Mouse (Mus musculus) MEL (cell line): ENCODE measurements at regions not wholly inside any gene's neighbourhood (a gene's known extent, or its start where the extent isn't known, plus 50 kb on each side); places are given as distances from the start of the nearest gene placed in this dataset.

Source experiments
- DNase-seq: peaks from one replicate; pipeline ENCODE4 v3.0.0; 2011; ENCODE audit warnings: low read depth, low spot score
- H3K27ac ChIP-seq: 2 replicates; pipeline ENCODE4 v1.5.1; 2012; ENCODE audit warnings: low read depth, mild to moderate bottlenecking, control low read depth, low read length, moderate library complexity; ENCODE audit not compliant: control insufficient read depth
- H3K27me3 ChIP-seq, 2 experiments: fragments of 150-350 bp in 1 of 2; sonication (generic) in 1 of 2; 2 replicates each; pipeline ENCODE4 v1.6.1; 2012; ENCODE audit warnings: low read length in 2 of 2, mild to moderate bottlenecking in 2 of 2, improper control_type of control experiment in 1 of 2, moderate library complexity in 1 of 2; ENCODE audit not compliant: insufficient read depth in 2 of 2, control insufficient read depth in 1 of 2
- H3K36me3 ChIP-seq, 2 experiments: 2 replicates each; pipeline ENCODE4 v1.6.1; 2012 to 2014; ENCODE audit warnings: low read length in 2 of 2, improper control_type of control experiment in 1 of 2, inconsistent platforms in 1 of 2, mild to moderate bottlenecking in 1 of 2; ENCODE audit not compliant: insufficient read depth in 2 of 2, control insufficient read depth in 1 of 2
- H3K4me1 ChIP-seq, 2 experiments: fragments of 150-350 bp in 1 of 2; sonication (generic) in 1 of 2; 2 replicates each; pipeline ENCODE4 v1.6.1; 2012; ENCODE audit warnings: low read length in 2 of 2, improper control_type of control experiment in 1 of 2, mild to moderate bottlenecking in 1 of 2; ENCODE audit not compliant: insufficient read depth in 2 of 2, control insufficient read depth in 1 of 2
- H3K4me3 ChIP-seq, 2 experiments: fragments of 150-350 bp in 1 of 2; sonication (generic) in 1 of 2; 2 replicates each; pipeline ENCODE4 v1.5.1; 2012; ENCODE audit warnings: low read depth in 2 of 2, low read length in 2 of 2, mild to moderate bottlenecking in 2 of 2, moderate library complexity in 2 of 2, control low read depth in 1 of 2, improper control_type of control experiment in 1 of 2; ENCODE audit not compliant: control insufficient read depth in 1 of 2, insufficient read depth in 1 of 2
- H3K79me2 ChIP-seq: 2 replicates; pipeline ENCODE4 v1.6.1; 2012; ENCODE audit warnings: mild to moderate bottlenecking, low read length, moderate library complexity; ENCODE audit not compliant: control insufficient read depth, poor library complexity, insufficient read depth
- H3K9ac ChIP-seq: 2 replicates; pipeline ENCODE4 v1.6.1; 2012; ENCODE audit warnings: low read depth, mild to moderate bottlenecking, control low read depth, low read length, moderate library complexity; ENCODE audit not compliant: control insufficient read depth, poor library complexity, severe bottlenecking
- H3K9me3 ChIP-seq: fragments of 150-350 bp; sonication (generic); replicated peaks from 2 replicates; pipeline ENCODE4 v1.6.1; 2012; ENCODE audit warnings: mild to moderate bottlenecking, low read length, improper control_type of control experiment, moderate library complexity; ENCODE audit not compliant: insufficient read depth
- CTCF ChIP-seq, 3 experiments: IDR thresholded peaks in 2 of 3; conservative IDR thresholded peaks in 1 of 3; 2 replicates each; pipeline ENCODE4 v1.5.1; 2011 to 2012; ENCODE audit warnings: low read length in 3 of 3, low read depth in 2 of 3, mild to moderate bottlenecking in 2 of 3, improper control_type of control experiment in 1 of 3, inconsistent platforms in 1 of 3, mixed read lengths in 1 of 3, moderate library complexity in 1 of 3; ENCODE audit not compliant: control insufficient read depth in 1 of 3, insufficient read depth in 1 of 3, poor library complexity in 1 of 3, severe bottlenecking in 1 of 3
- E2F4 ChIP-seq: IDR thresholded peaks from 2 replicates; pipeline ENCODE4 v1.6.1; 2011; ENCODE audit warnings: low read depth, low read length, improper control_type of control experiment, borderline replicate concordance
- ELF1 ChIP-seq: IDR thresholded peaks from 2 replicates; pipeline ENCODE4 v1.6.1; 2014; ENCODE audit warnings: low read depth, mild to moderate bottlenecking, inconsistent platforms, low read length, improper control_type of control experiment, moderate library complexity
- ETS1 ChIP-seq: IDR thresholded peaks from 2 replicates; pipeline ENCODE4 v1.6.1; 2012; ENCODE audit warnings: low read depth, mild to moderate bottlenecking, inconsistent platforms, low read length, improper control_type of control experiment, moderate library complexity
- GABPA ChIP-seq: IDR thresholded peaks from 2 replicates; pipeline ENCODE4 v1.6.1; 2012; ENCODE audit warnings: low read depth, mild to moderate bottlenecking, inconsistent platforms, low read length, improper control_type of control experiment, moderate library complexity
- JUND ChIP-seq: IDR thresholded peaks from 2 replicates; pipeline ENCODE4 v1.6.1; 2011; ENCODE audit warnings: low read depth, mild to moderate bottlenecking, improper control_type of control experiment, low read length
- MAFK ChIP-seq: IDR thresholded peaks from 2 replicates; pipeline ENCODE4 v1.6.1; 2011; ENCODE audit warnings: low read depth, mild to moderate bottlenecking, low read length, improper control_type of control experiment, borderline replicate concordance
- MAX ChIP-seq: IDR thresholded peaks from 2 replicates; pipeline ENCODE4 v1.6.1; 2011; ENCODE audit warnings: low read length, improper control_type of control experiment
- MAZ ChIP-seq: IDR thresholded peaks from 2 replicates; pipeline ENCODE4 v1.6.1; 2012; ENCODE audit warnings: low read depth, mild to moderate bottlenecking, inconsistent platforms, low read length, improper control_type of control experiment
- MEF2A ChIP-seq: IDR thresholded peaks from 2 replicates; pipeline ENCODE4 v1.6.1; 2014; ENCODE audit warnings: low read depth, mild to moderate bottlenecking, inconsistent platforms, low read length, improper control_type of control experiment; ENCODE audit not compliant: poor library complexity, insufficient replicate concordance, severe bottlenecking; ENCODE audit errors: extremely low read depth
- MXI1 ChIP-seq: IDR thresholded peaks from 2 replicates; pipeline ENCODE4 v1.6.1; 2011; ENCODE audit warnings: mild to moderate bottlenecking, low read depth, low read length, improper control_type of control experiment
- MYB ChIP-seq: IDR thresholded peaks from 2 replicates; pipeline ENCODE4 v1.6.1; 2011; ENCODE audit warnings: mild to moderate bottlenecking, low read depth, low read length, improper control_type of control experiment
- MYC ChIP-seq: IDR thresholded peaks from 2 replicates; pipeline ENCODE4 v1.6.1; 2011; ENCODE audit warnings: low read depth, mild to moderate bottlenecking, low read length, improper control_type of control experiment, moderate library complexity
- NRF1 ChIP-seq: IDR thresholded peaks from 2 replicates; pipeline ENCODE4 v1.6.1; 2014; ENCODE audit warnings: low read depth, mild to moderate bottlenecking, inconsistent platforms, low read length, improper control_type of control experiment, moderate library complexity; ENCODE audit not compliant: poor library complexity, insufficient read depth, severe bottlenecking
- POLR2A ChIP-seq, 2 experiments: IDR thresholded peaks; 2 replicates each; pipeline ENCODE4 v1.6.1; 2011 to 2012; ENCODE audit warnings: low read length in 2 of 2, mild to moderate bottlenecking in 2 of 2, control low read depth in 1 of 2, improper control_type of control experiment in 1 of 2, low read depth in 1 of 2, moderate library complexity in 1 of 2; ENCODE audit not compliant: control insufficient read depth in 1 of 2, insufficient read depth in 1 of 2, poor library complexity in 1 of 2
- POLR2AphosphoS2 ChIP-seq: IDR thresholded peaks from 2 replicates; pipeline ENCODE4 v1.6.1; 2011; ENCODE audit warnings: low read length, improper control_type of control experiment
- RAD21 ChIP-seq: IDR thresholded peaks from 2 replicates; pipeline ENCODE4 v1.6.1; 2011; ENCODE audit warnings: mild to moderate bottlenecking, low read depth, low read length, improper control_type of control experiment
- RCOR1 ChIP-seq: IDR thresholded peaks from 2 replicates; pipeline ENCODE4 v1.6.1; 2012; ENCODE audit warnings: low read depth, mild to moderate bottlenecking, inconsistent platforms, low read length, improper control_type of control experiment
- SIN3A ChIP-seq: IDR thresholded peaks from 2 replicates; pipeline ENCODE4 v1.6.1; 2012; ENCODE audit warnings: low read length, improper control_type of control experiment, inconsistent platforms
- SMC3 ChIP-seq: IDR thresholded peaks from 2 replicates; pipeline ENCODE4 v1.6.1; 2011; ENCODE audit warnings: low read depth, low read length, improper control_type of control experiment
- TBP ChIP-seq: IDR thresholded peaks from 2 replicates; pipeline ENCODE4 v1.8.0; 2011; ENCODE audit warnings: low read depth, low read length, improper control_type of control experiment
- UBTF ChIP-seq: IDR thresholded peaks from 2 replicates; pipeline ENCODE4 v1.6.1; 2012; ENCODE audit warnings: low read depth, mild to moderate bottlenecking, inconsistent platforms, low read length, improper control_type of control experiment, moderate library complexity, borderline replicate concordance; ENCODE audit not compliant: insufficient read depth
- USF1 ChIP-seq: IDR thresholded peaks from 2 replicates; pipeline ENCODE4 v1.6.1; 2014; ENCODE audit warnings: low read depth, mild to moderate bottlenecking, inconsistent platforms, low read length, improper control_type of control experiment, moderate library complexity
- USF2 ChIP-seq, 2 experiments: IDR thresholded peaks; 2 replicates each; pipeline ENCODE4 v1.6.1; 2011 to 2012; ENCODE audit warnings: improper control_type of control experiment in 2 of 2, low read length in 2 of 2, borderline replicate concordance in 1 of 2, inconsistent platforms in 1 of 2, low read depth in 1 of 2, mild to moderate bottlenecking in 1 of 2; ENCODE audit not compliant: insufficient read depth in 1 of 2
- ZC3H11A ChIP-seq: IDR thresholded peaks from 2 replicates; pipeline ENCODE4 v1.6.1; 2012; ENCODE audit warnings: low read depth, mild to moderate bottlenecking, inconsistent platforms, low read length, improper control_type of control experiment
- ZMIZ1 ChIP-seq: IDR thresholded peaks from 2 replicates; pipeline ENCODE4 v1.6.1; 2012; ENCODE audit warnings: low read depth, mild to moderate bottlenecking, inconsistent platforms, low read length, improper control_type of control experiment, moderate library complexity
- ZNF384 ChIP-seq: IDR thresholded peaks from 2 replicates; pipeline ENCODE4 v1.6.1; 2012; ENCODE audit warnings: low read depth, mild to moderate bottlenecking, inconsistent platforms, low read length, improper control_type of control experiment

GRCm38 (mm10) chr6:51170414-51170813, 262.1 kb upstream of the Nfe2l3 start:
- no peaks in the 10 kb centered on the region; a peak in 1 of 4 replicates for H3K4me1 ChIP-seq
- no peaks in the 10 kb centered on the region for H3K36me3 ChIP-seq
- no peaks in the 10 kb centered on the region for H3K27me3 ChIP-seq
- no peaks in the 10 kb centered on the region for H3K79me2 ChIP-seq
- H3K4me3 ChIP-seq: no peak overlapping the region
- no peak overlapping the region for H3K27ac ChIP-seq
- DNase-seq: peak; percentile 52
- no peaks in the 10 kb centered on the region for H3K9me3 ChIP-seq
- no peak overlapping the region for H3K9ac ChIP-seq
- peak; percentile 59 for TF ChIP-seq SMC3
- no peak for TF ChIP-seq USF1
- TF ChIP-seq RAD21: peak; percentile 28
- no peak for TF ChIP-seq JUND
- TF ChIP-seq MAZ: no peak
- 0 out of 2 replicates have a peak, but pooled peaks have one; percentile 34 for TF ChIP-seq MYC
- TF ChIP-seq SIN3A: no peak
- peak; percentile 56 to 63 (median 59) for TF ChIP-seq CTCF (IDR thresholded peaks at IDR 0.05 in 2 of 3, conservative IDR thresholded peaks at IDR 0.05 in 1 of 3; ENCODE audit: control insufficient read depth in 1 of 3, insufficient read depth in 1 of 3, low read depth in 2 of 3, low read length in 3 of 3, poor library complexity in 1 of 3, severe bottlenecking in 1 of 3)
- TF ChIP-seq MAX: peak; percentile 71; the same call in 1 of the 2 replicates
- no peak for TF ChIP-seq POLR2AphosphoS2

- DNase-seq: peak; percentile 25
- Histone ChIP-seq H3K27me3 (no peaks in the 10 kb centered on the region), H3K79me2 (no peaks in the 10 kb centered on the region), H3K9ac (no peak overlapping the region), H3K4me3 (no peak overlapping the region), H3K4me1 (no peaks in the 10 kb centered on the region; a peak in 1 of 4 replicates), H3K9me3 (no peaks in the 10 kb centered on the region), H3K27ac (no peak overlapping the region), H3K36me3 (no peaks in the 10 kb centered on the region)
- no peak for TF ChIP-seq UBTF
- no peak for TF ChIP-seq RCOR1
- no peak for TF ChIP-seq POLR2AphosphoS2
- no peak for TF ChIP-seq MYC
- TF ChIP-seq ZNF384: no peak
- TF ChIP-seq ETS1: no peak
- TF ChIP-seq ZMIZ1: no peak
- no peak for TF ChIP-seq MYB
These were observed 261.6 kb upstream of the Nfe2l3 start for GRCm38 (mm10) chr6:51170871-51171270.

GRCm38 (mm10) chr6:51171761-51172160, 260.7 kb upstream of the Nfe2l3 start:
- Histone ChIP-seq H3K27me3 (no peaks in the 10 kb centered on the region), H3K9ac (no peak overlapping the region), H3K36me3 (no peaks in the 10 kb centered on the region), H3K9me3 (no peaks in the 10 kb centered on the region), H3K79me2 (no peaks in the 10 kb centered on the region), H3K4me3 (no peak overlapping the region), H3K4me1 (no peaks in the 10 kb centered on the region; a peak in 1 of 4 replicates), H3K27ac (no peak overlapping the region)
- no peak for DNase-seq
- TF ChIP-seq ETS1: no peak
- no peak for TF ChIP-seq GABPA
- no peak for TF ChIP-seq ELF1
- no peak for TF ChIP-seq POLR2A (IDR thresholded peaks at IDR 0.05; ENCODE audit: control insufficient read depth in 1 of 2, insufficient read depth in 1 of 2, low read depth in 1 of 2, low read length in 2 of 2, poor library complexity in 1 of 2)
- no peak for TF ChIP-seq E2F4
- TF ChIP-seq MEF2A: no peak
- TF ChIP-seq USF2 (IDR thresholded peaks at IDR 0.05; ENCODE audit: borderline replicate concordance in 1 of 2, insufficient read depth in 1 of 2, low read depth in 1 of 2, low read length in 2 of 2): no peak
- TF ChIP-seq RAD21: no peak
- no peak for TF ChIP-seq MAFK
- no peak for TF ChIP-seq ZNF384
- no peak for TF ChIP-seq TBP
- TF ChIP-seq NRF1: no peak
- TF ChIP-seq SIN3A: no peak
- TF ChIP-seq ZC3H11A: no peak
- TF ChIP-seq MXI1: no peak
